Mouse (Mus musculus) E14TG2a.4 (cell line): ENCODE results near the gene Prss36.

ENCODE experiments used
- CTCF ChIP-seq: conservative IDR thresholded peaks from 2 replicates; pipeline ENCODE4 v1.5.1; 2014; ENCODE audit warnings: low read length
- NANOG ChIP-seq: IDR thresholded peaks from 2 replicates; pipeline ENCODE4 v1.6.1; 2014; ENCODE audit warnings: borderline replicate concordance, low read length, mixed read lengths
- POU5F1 ChIP-seq: IDR thresholded peaks from 2 replicates; pipeline ENCODE4 v1.6.1; 2014; ENCODE audit warnings: low read length, borderline replicate concordance

- TF ChIP-seq CTCF, result no peak
- no peak for TF ChIP-seq NANOG
- no peak for TF ChIP-seq POU5F1
Measured at GRCm38 (mm10) chr7:127974413-127974930, 27.9 kb upstream of the Prss36 start.
